17 mouse cellular contexts compared by ENCODE assay signal in genomic region chr8:90353960-90354540, GRCm38 (mm10). TPM values are rescaled to one million over a fixed set of nuclear protein-coding genes. Genes with fewer than 3 reads are reported as not detected.
DNase-seq lines count a peak whose midpoint lies in the region; ATAC-seq lines count a peak whose summit lies in the region.
"Had no signal": no experiment of that assay in that cellular context is flagged by ENCODE, and none has a peak within 500 bp of the region (broad histone marks: within the 10 kb centered on the region; RNA-seq: fewer than 3 reads in every experiment).

No protein-coding gene starts in this region.

- DNase-seq in forebrain, embryonic 10.5 days (ENCODE audit: extremely low spot score, low spot score) = no peak
- peak; percentile 49 for DNase-seq in embryo, embryonic 11 days
- peak; percentile 52 for DNase-seq in mesoderm, embryonic 11.5 days (ENCODE audit: low read depth, low spot score)
- DNase-seq: adrenal gland, postnatal 10 days; B cell, adult 2 months; heart, adult 2 months; heart, postnatal 36 days; kidney, adult 2 months; liver, postnatal 0 days; right cerebral cortex, adult 18-20 months; spleen, adult 18-20 months had no signal

- H3K9ac ChIP-seq in forebrain, embryonic 15.5 days (replicated peaks) = no peak overlapping the region
- no peak overlapping the region for H3K9ac ChIP-seq in neural tube, embryonic 15.5 days (replicated peaks)
- H3K9ac ChIP-seq in heart, embryonic 11.5 days (ENCODE audit: low read depth, low read length) = no peak overlapping the region
- H3K9ac ChIP-seq: liver, postnatal 0 days had no signal

- no peaks in the 10 kb centered on the region for H3K9me3 ChIP-seq in forebrain, embryonic 15.5 days
- no peaks in the 10 kb centered on the region for H3K9me3 ChIP-seq in forebrain, embryonic 10.5 days
- no peaks in the 10 kb centered on the region for H3K9me3 ChIP-seq in neural tube, embryonic 15.5 days (replicated peaks)
- no peaks in the 10 kb centered on the region for H3K9me3 ChIP-seq in heart, embryonic 11.5 days (replicated peaks; ENCODE audit: control insufficient read depth, low read length)

- H3K4me3 ChIP-seq in forebrain, embryonic 15.5 days = no peak overlapping the region
- no peak overlapping the region for H3K4me3 ChIP-seq in forebrain, embryonic 10.5 days
- H3K4me3 ChIP-seq in neural tube, embryonic 15.5 days (replicated peaks) = no peak overlapping the region
- no peak overlapping the region for H3K4me3 ChIP-seq in heart, embryonic 11.5 days (ENCODE audit: low read depth, low read length)
- H3K4me3 ChIP-seq: heart, adult 2 months had no signal

- no peak overlapping the region for H3K27ac ChIP-seq in forebrain, embryonic 15.5 days (replicated peaks)
- no peak overlapping the region for H3K27ac ChIP-seq in forebrain, embryonic 10.5 days
- no peak overlapping the region for H3K27ac ChIP-seq in neural tube, embryonic 15.5 days (replicated peaks)
- no peak overlapping the region for H3K27ac ChIP-seq in heart, embryonic 11.5 days (ENCODE audit: low read depth, low read length)
- H3K27ac ChIP-seq: heart, adult 2 months; stomach, postnatal 0 days had no signal

- H3K36me3 ChIP-seq in forebrain, embryonic 15.5 days = no peaks in the 10 kb centered on the region
- H3K36me3 ChIP-seq in forebrain, embryonic 10.5 days (replicated peaks) = no peaks in the 10 kb centered on the region
- H3K36me3 ChIP-seq in neural tube, embryonic 15.5 days = no peaks in the 10 kb centered on the region
- H3K36me3 ChIP-seq in heart, embryonic 11.5 days (ENCODE audit: control insufficient read depth, insufficient read depth, low read length) = no peaks in the 10 kb centered on the region

- 0 out of 2 replicates have a peak, but pooled peaks cover 4% of the 10 kb centered on the region for H3K27me3 ChIP-seq in forebrain, embryonic 15.5 days
- peaks cover 43% of the 10 kb centered on the region for H3K27me3 ChIP-seq in forebrain, embryonic 10.5 days (ENCODE audit: poor library complexity, severe bottlenecking)
- no peaks in the 10 kb centered on the region for H3K27me3 ChIP-seq in neural tube, embryonic 15.5 days (replicated peaks)
- 0 out of 2 replicates have a peak, but pooled peaks cover 2% of the 10 kb centered on the region for H3K27me3 ChIP-seq in heart, embryonic 11.5 days (ENCODE audit: control insufficient read depth, insufficient read depth, low read length)

- ATAC-seq in forebrain, embryonic 15.5 days (replicated peaks) = no peak
- ATAC-seq in neural tube, embryonic 15.5 days (ENCODE audit: low FRiP score) = no peak
- no peak for ATAC-seq in megakaryocyte, adult 5-6 weeks (ENCODE audit: poor library complexity, severe bottlenecking)
- no peak for ATAC-seq in heart, embryonic 11.5 days (replicated peaks; ENCODE audit: insufficient number of reproducible peaks, low FRiP score, low TSS enrichment)
- ATAC-seq: liver, postnatal 0 days had no signal

- peaks cover 27% of the 10 kb centered on the region for H3K4me1 ChIP-seq in forebrain, embryonic 15.5 days
- peaks cover 34% of the 10 kb centered on the region for H3K4me1 ChIP-seq in forebrain, embryonic 10.5 days
- H3K4me1 ChIP-seq in neural tube, embryonic 15.5 days = peaks cover 16% of the 10 kb centered on the region
- no peaks in the 10 kb centered on the region for H3K4me1 ChIP-seq in heart, embryonic 11.5 days (ENCODE audit: control insufficient read depth, insufficient read depth, low read length)

- peak overlapping the region; percentile 29 for H3K4me2 ChIP-seq in forebrain, embryonic 15.5 days (replicated peaks)
- H3K4me2 ChIP-seq in neural tube, embryonic 15.5 days = peak overlapping the region; percentile 27; the same call in 1 of the 2 replicates
- no peak overlapping the region for H3K4me2 ChIP-seq in heart, embryonic 11.5 days

- WGBS in forebrain, embryonic 15.5 days = 19% methylated on average over 16 of the region's 16 CpGs
- WGBS in forebrain, embryonic 10.5 days = 40% methylated on average over 16 of the region's 16 CpGs
- WGBS in neural tube, embryonic 15.5 days = 10% methylated on average over 16 of the region's 16 CpGs
- 77% methylated on average over 16 of the region's 16 CpGs for WGBS in heart, embryonic 11.5 days (ENCODE audit: insufficient replicate concordance)

RNA-seq across cellular contexts. Expression of gene Tox3, which starts 5.9 kb away (rescaled TPM):
- polyA plus RNA-seq in forebrain, embryonic 15.5 days (2015; fragmentation: Nextera tagmentation; extraction: Ambion mirVana) = 32.4 and 35.0 TPM in 2 replicates
- 10.5 and 11.8 TPM in 2 replicates for polyA plus RNA-seq in forebrain, embryonic 10.5 days (2016; fragmentation: Nextera tagmentation; extraction: Ambion mirVana)
- 16.3 and 23.4 TPM in 2 replicates for polyA plus RNA-seq in neural tube, embryonic 15.5 days (2015; fragmentation: Nextera tagmentation; extraction: Ambion mirVana)
- total RNA-seq in megakaryocyte, adult 5-6 weeks (2015) = 0.80 and 1.4 TPM in 2 replicates
- total RNA-seq in megakaryocyte, adult 5-6 weeks (2017) = 0.07 and 0.73 TPM in 2 replicates
- polyA plus RNA-seq in heart, embryonic 11.5 days (2014; fragmentation: Nextera tagmentation; extraction: Ambion mirVana) = 9.9 and 10.1 TPM in 2 replicates
- total RNA-seq: megakaryocyte progenitor cell, adult 5-6 weeks had no signal
